Mouse (Mus musculus) testis, adult 2 months (tissue): ENCODE results near the gene Gnai3. TPM values are rescaled to one million over a fixed set of nuclear protein-coding genes. Genes with fewer than 3 reads are reported as not detected.
A peak's percentile ranks its signal among the peaks of the same experiment; 100 is the strongest.

Source experiments
- H3K27ac ChIP-seq: fragments of 200-500 bp; 2 replicates; pipeline ENCODE4 v1.5.1; 2012; ENCODE audit warnings: low read depth, low read length; ENCODE audit not compliant: control insufficient read depth, insufficient read depth
- H3K27me3 ChIP-seq: fragments of 200-500 bp; 2 replicates; pipeline ENCODE4 v1.6.1; 2012; ENCODE audit warnings: mild to moderate bottlenecking, low read length, moderate library complexity; ENCODE audit not compliant: control insufficient read depth, insufficient read depth
- H3K36me3 ChIP-seq: fragments of 200-500 bp; 2 replicates; pipeline ENCODE4 v1.6.1; 2012; ENCODE audit warnings: mild to moderate bottlenecking, low read length; ENCODE audit not compliant: control insufficient read depth, insufficient read depth
- H3K4me1 ChIP-seq: fragments of 200-500 bp; 2 replicates; pipeline ENCODE4 v1.6.1; 2012; ENCODE audit warnings: low read length; ENCODE audit not compliant: control insufficient read depth, insufficient read depth
- H3K4me3 ChIP-seq: fragments of 200-500 bp; 2 replicates; pipeline ENCODE4 v1.5.1; 2012; ENCODE audit warnings: low read depth, mild to moderate bottlenecking, low read length, moderate library complexity, mixed read lengths; ENCODE audit not compliant: control insufficient read depth
- CTCF ChIP-seq: fragments of 200-500 bp; IDR thresholded peaks from 2 replicates; pipeline ENCODE4 v1.5.1; 2012; ENCODE audit warnings: low read depth, mild to moderate bottlenecking, inconsistent platforms, low read length, moderate library complexity; ENCODE audit not compliant: control insufficient read depth, insufficient read depth, insufficient replicate concordance
- POLR2A ChIP-seq: fragments of 200-500 bp; IDR thresholded peaks from 2 replicates; pipeline ENCODE4 v1.6.1; 2012; ENCODE audit warnings: low read depth, mild to moderate bottlenecking, inconsistent platforms, low read length, moderate library complexity; ENCODE audit not compliant: control insufficient read depth
- polyA plus RNA-seq: library from polyadenylated mRNA; depleted of rRNA; stranded (reverse); fragments of >200 nt; gene quantifications from 2 replicates; pipeline ENCODE4 v1.2.3, GENCODE M21; 2012

Gene Gnai3
- polyA plus RNA-seq, 1 experiment, result 15.8 TPM

DNA sequence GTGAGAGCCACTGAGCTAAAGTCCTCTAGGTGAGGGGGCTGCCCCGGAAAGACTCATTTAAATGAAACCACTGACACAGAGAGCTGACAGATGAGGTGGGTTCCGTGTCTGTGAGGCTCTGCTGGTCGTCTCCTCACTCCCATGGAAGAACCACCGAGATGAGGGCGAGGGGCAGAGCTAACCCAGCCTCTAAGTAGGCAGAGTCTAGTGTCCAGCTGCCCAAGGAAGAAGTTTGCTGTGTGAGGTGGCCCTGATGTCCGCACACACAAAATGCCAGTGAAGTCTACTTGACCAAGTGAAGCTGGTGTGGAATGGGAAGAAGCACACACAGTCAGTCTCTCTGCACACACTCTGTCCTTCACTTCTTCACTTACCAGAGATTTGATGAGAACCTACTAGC, 53.9 kb downstream of the Gnai3 start:
- TF ChIP-seq CTCF (no peak), POLR2A (no peak)
- Histone ChIP-seq H3K27me3 (no peaks in the 10 kb centered on the region), H3K36me3 (no peaks in the 10 kb centered on the region), H3K27ac (no peak overlapping the region), H3K4me3 (no peak overlapping the region), H3K4me1 (peaks cover 5% of the 10 kb centered on the region)

DNA sequence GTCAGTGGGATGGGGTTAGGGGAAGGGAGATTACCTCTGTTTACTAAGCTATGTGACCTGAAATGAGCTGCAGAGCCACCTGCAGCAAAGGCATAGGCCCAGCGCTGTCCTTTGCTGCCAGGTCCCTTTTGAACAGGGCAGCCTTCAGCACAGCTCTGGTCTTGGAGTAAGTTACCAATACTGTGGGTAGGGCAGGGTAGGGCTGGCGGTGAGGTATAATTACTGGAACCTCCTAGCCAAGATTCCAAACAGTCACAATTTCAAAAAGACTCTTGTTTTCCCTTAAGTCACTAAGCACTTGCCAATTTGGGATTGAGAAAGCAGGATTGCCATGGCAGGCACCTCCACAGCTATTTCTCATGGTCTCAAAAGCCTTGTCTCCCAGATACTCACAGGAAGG, 55.4 kb downstream of the Gnai3 start:
- no peak for TF ChIP-seq CTCF

DNA sequence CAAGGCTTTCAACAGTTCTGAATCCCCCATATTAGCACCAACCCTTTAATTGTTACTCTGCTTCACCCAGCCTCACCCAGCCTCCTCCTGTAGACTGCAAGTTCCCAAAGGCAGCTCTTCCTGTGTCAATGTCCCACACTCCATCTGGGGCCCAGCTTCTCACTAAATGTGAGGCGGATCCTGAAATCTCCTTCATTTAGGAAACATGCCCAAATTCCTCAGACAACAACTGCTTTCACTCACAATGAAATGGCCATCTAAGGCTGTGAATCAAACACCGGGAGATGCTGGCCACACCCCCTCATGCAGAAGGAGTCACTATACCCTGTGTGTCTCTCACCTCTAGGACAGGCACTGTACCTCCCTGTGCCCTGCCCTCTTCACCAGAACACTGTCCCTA, 56.0 kb downstream of the Gnai3 start:
- TF ChIP-seq CTCF (no peak), POLR2A (no peak)
- Histone ChIP-seq H3K4me1 (peaks cover 21% of the 10 kb centered on the region), H3K27me3 (no peaks in the 10 kb centered on the region), H3K4me3 (no peak overlapping the region), H3K36me3 (no peaks in the 10 kb centered on the region), H3K27ac (no peak overlapping the region)

More for the DNA sequence above, 55.4 kb downstream of the Gnai3 start:
- Histone ChIP-seq H3K27ac (no peak overlapping the region), H3K4me1 (peaks cover 14% of the 10 kb centered on the region), H3K4me3 (no peak overlapping the region), H3K27me3 (no peaks in the 10 kb centered on the region), H3K36me3 (no peaks in the 10 kb centered on the region)

DNA sequence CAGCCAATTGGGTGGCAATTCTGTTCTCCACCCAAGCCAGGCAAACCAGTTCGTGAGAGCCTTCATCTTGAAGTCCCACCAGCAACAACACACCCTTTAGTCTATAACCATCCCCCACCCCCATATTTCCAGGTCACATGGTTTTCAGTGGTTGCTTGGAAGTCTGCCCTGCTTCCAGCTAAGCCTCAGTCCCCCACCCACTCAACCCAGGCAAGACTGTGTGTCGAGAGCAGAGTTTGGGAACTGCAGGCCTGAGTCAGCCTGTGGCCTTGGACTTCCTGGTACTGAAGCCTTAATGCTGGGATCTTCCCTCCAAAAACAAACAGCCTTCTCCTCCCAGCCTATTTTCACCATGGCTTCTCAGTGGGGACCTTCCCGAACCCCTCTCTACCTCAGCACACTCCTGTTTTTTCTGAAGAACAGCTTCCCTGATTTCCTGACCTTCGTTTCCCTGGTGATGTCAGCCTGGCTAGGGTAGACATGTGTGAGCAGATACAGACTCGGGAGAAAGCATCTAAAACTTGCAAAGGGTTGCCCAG, 57.0 kb downstream of the Gnai3 start:
- no peaks in the 10 kb centered on the region for H3K36me3 ChIP-seq
- no peak overlapping the region; the same call in 1 of the 2 replicates for H3K27ac ChIP-seq
- peaks cover 24% of the 10 kb centered on the region for H3K4me1 ChIP-seq
- TF ChIP-seq POLR2A (no peak), CTCF (no peak)
- no peaks in the 10 kb centered on the region for H3K27me3 ChIP-seq
- H3K4me3 ChIP-seq, result peak overlapping the region; percentile 24

DNA sequence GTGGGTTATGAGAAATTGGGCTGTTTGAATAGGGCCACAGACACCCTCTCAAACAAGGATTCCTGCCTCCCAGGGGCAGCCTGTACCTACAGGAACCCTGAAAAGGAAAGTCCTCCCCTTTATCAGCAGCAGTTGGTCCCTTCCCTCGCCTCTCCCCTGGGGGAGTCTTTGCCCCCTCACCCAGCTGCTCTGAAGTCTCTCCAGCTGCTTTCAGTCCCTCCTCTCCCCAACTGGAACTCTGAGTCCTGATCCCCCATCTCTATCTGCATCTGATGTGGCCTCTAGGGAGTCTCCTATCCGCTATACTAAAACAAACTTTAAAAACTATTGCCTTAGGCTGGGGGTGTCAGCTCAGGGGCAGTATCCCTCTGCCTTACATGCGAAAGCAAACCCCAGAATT, 58.6 kb downstream of the Gnai3 start:
- no peaks in the 10 kb centered on the region for H3K36me3 ChIP-seq
- no peaks in the 10 kb centered on the region for H3K27me3 ChIP-seq
- no peak overlapping the region for H3K27ac ChIP-seq
- no peak overlapping the region for H3K4me3 ChIP-seq
- H3K4me1 ChIP-seq, result peaks cover 24% of the 10 kb centered on the region
- no peak for TF ChIP-seq CTCF
- TF ChIP-seq POLR2A, result no peak

DNA sequence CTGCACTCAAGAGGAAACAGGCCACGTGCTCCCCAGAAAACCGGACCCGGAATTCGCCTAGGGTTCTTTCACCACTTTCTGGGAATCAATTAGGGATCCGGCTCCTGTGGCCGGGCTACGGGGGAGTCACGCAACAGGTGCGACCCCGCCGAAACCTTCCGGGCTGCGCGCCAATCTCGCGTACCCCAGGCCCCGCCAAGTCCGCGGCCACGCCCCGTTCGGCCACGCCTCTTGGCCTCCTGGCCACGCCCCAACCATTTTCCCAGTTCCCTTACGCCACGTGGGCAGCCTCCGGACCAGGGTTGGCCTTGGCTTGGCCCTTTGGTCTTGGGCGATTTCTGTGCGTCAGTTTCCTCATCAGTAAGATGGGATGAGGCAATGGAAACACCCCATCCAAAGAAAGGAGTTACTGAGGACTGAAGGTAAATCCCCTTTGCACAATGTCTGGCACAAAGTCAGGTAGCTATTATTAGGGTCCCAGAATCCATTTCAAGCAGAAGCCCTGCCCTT, 59.4 kb downstream of the Gnai3 start, which contains the start of gene Ampd2:
Ampd2 (minus strand) TSS at position 182 of the 510 bp plus-strand sequence.
- Histone ChIP-seq H3K27me3 (no peaks in the 10 kb centered on the region), H3K27ac (peak within 1 kb of the TSS; percentile 92), H3K4me1 (peaks cover 24% of the 10 kb centered on the region), H3K4me3 (peak within 1 kb of the TSS; percentile 90), H3K36me3 (no peaks in the 10 kb centered on the region)
- TF ChIP-seq CTCF, result no peak
- no peak for TF ChIP-seq POLR2A

DNA sequence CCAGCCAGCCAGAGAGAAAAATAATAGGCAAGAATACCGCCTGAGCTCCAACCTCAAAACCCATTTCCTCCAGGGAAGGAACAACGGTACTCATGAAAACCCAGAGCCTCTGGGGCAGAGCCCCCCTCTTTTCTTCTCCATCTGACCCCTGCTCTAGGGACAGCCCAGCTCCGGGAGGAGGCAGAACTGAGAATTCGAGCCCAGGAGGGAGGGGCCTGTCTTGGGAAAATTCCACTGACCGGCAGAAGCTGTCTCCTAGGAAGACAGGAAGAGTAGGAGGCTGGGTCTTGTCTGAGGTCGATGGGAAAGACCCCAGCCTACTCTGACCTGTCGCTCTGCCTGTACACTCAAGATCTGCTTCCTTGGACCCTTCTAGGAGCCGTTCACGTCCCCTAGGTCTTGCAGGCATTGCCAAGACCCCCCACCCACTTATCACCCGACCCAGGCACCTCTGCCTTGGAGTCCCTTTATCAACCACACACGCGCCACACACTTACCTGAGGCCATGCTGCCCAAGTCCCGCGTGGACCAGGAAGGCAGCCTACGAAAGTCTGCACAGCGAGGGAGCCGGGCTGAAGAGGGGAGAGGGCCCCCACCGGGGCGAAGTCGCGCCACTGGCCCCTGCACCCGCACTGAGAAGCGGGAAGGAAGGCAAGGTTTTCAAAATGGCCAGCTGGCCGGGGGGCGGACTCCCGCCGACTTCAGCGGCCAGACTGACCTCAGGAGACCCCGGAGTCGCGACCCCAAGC, 60.1 kb downstream of the Gnai3 start:
- TF ChIP-seq CTCF (no peak), POLR2A (no peak)
- Histone ChIP-seq H3K4me3 (peak overlapping the region; percentile 90), H3K27ac (peak overlapping the region; percentile 92), H3K4me1 (peaks cover 24% of the 10 kb centered on the region), H3K27me3 (no peaks in the 10 kb centered on the region), H3K36me3 (no peaks in the 10 kb centered on the region)

DNA sequence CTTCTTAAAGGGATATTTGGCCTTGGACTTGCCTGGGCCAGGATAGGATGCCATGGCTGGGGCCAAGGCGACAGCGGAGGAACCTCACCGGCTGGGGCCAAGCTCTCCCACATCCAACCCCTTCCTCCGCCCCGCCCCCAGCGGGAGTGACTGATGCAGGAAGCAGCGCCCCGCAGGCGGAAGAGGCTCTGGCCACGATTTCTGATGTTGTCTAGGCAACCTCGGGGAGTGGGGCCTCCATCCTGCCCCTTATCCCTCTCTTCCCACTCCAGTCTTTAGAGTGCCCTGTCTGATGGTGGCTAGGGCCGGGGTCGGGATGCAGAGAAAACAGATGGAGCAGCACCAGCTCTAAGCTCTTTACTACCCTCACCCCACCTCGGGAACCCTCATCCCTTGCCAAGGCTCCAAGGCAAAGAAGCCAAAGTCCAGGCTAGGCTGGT, 60.6 kb downstream of the Gnai3 start:
- H3K27me3 ChIP-seq, result no peaks in the 10 kb centered on the region
- peaks cover 24% of the 10 kb centered on the region for H3K4me1 ChIP-seq
- TF ChIP-seq CTCF (no peak), POLR2A (no peak)
- peak overlapping the region; percentile 90 for H3K4me3 ChIP-seq
- peak overlapping the region; percentile 73 for H3K27ac ChIP-seq
- no peaks in the 10 kb centered on the region for H3K36me3 ChIP-seq
